Comparison of ENCODE assay signal across 8 mouse cellular contexts in genomic region chr5:134182735-134183134, GRCm38 (mm10). TPM values are rescaled to one million over a fixed set of nuclear protein-coding genes. Genes with fewer than 3 reads are reported as not detected.
DNase-seq lines count a peak whose midpoint lies in the region; ATAC-seq and TF ChIP-seq lines count a peak whose summit lies in the region.

No protein-coding gene starts in this region.

- peak overlapping the region; percentile 90 for H3K4me2 ChIP-seq in midbrain, embryonic 15.5 days

- H3K36me3 ChIP-seq in E14TG2a.4 (ENCODE audit: insufficient read depth, low read length): peaks cover 6% of the 10 kb centered on the region; the same call in 1 of the 2 replicates
- H3K36me3 ChIP-seq in midbrain, embryonic 15.5 days (replicated peaks): no peaks in the 10 kb centered on the region

- intact Hi-C loops in heart, postnatal 25 days (cut with DNase I): loop anchor here (5.0 to 10.0 kb wide), 2 partner anchors 132 to 305 kb away; partner anchors contain the start of gene Gtf2i

- DNase-seq in adrenal gland, postnatal 36 days: peak; percentile 51 to 53
- peak; percentile 20 for DNase-seq in heart, postnatal 25 days (ENCODE audit: low spot score)
- peak; percentile 24 to 37 for DNase-seq in kidney, postnatal 4 days
- DNase-seq in thymus, postnatal 0 days (ENCODE audit: low spot score): no peak
- no peak for DNase-seq in urinary bladder, postnatal 25 days (ENCODE audit: low spot score)

- peak overlapping the region; percentile 83; the same call in 1 of the 2 replicates for H3K9ac ChIP-seq in midbrain, embryonic 15.5 days

- H3K27ac ChIP-seq in midbrain, embryonic 15.5 days: no peak overlapping the region

- WGBS in midbrain, embryonic 15.5 days: 60% methylated on average over 4 of the region's 4 CpGs

- no peak for ATAC-seq in midbrain, embryonic 15.5 days (replicated peaks)
- ATAC-seq in erythroid progenitor cell, adult 5-6 weeks (replicated peaks; ENCODE audit: low FRiP score, poor library complexity, severe bottlenecking): no peak

- TF ChIP-seq CTCF in E14TG2a.4 (conservative IDR thresholded peaks at IDR 0.05; ENCODE audit: low read length): no peak

- no peaks in the 10 kb centered on the region for H3K27me3 ChIP-seq in E14TG2a.4 (ENCODE audit: insufficient read depth, low read length)
- H3K27me3 ChIP-seq in midbrain, embryonic 15.5 days (replicated peaks): no peaks in the 10 kb centered on the region

- peaks cover 64% of the 10 kb centered on the region for H3K4me1 ChIP-seq in E14TG2a.4 (replicated peaks; ENCODE audit: low read depth, low read length)
- H3K4me1 ChIP-seq in midbrain, embryonic 15.5 days: peaks cover 12% of the 10 kb centered on the region

- H3K9me3 ChIP-seq in E14TG2a.4 (ENCODE audit: low read length): no peaks in the 10 kb centered on the region
- no peaks in the 10 kb centered on the region for H3K9me3 ChIP-seq in midbrain, embryonic 15.5 days

- peak overlapping the region; percentile 87 for H3K4me3 ChIP-seq in E14TG2a.4 (replicated peaks; ENCODE audit: low read length)
- peak overlapping the region; percentile 68; the same call in 1 of the 2 replicates for H3K4me3 ChIP-seq in midbrain, embryonic 15.5 days

RNA-seq across cellular contexts. Expression of gene Gtf2ird2, which starts 1.1 kb away (rescaled TPM):
- 1 to 10 TPM; 8.1 to 9.3 TPM for total RNA-seq in adrenal gland, postnatal 36 days (2021)
- total RNA-seq in heart, postnatal 25 days (2021): 1 to 10 TPM; 4.0 to 5.1 TPM
- 16.3 and 17.9 TPM in 2 replicates for polyA plus RNA-seq in midbrain, embryonic 15.5 days (2015; fragmentation: Nextera tagmentation; extraction: Ambion mirVana)
- 1.3 TPM in 1 of 2 replicates, not detected in the other for total RNA-seq in erythroid progenitor cell, adult 5-6 weeks (2015; ENCODE audit: low replicate concordance)
- 0.53 and 2.7 TPM in 2 replicates for total RNA-seq in erythroid progenitor cell, adult 5-6 weeks (2017; ENCODE audit: low replicate concordance)
- 4.4 and 5.9 TPM in 2 replicates for polyA plus RNA-seq in thymus, postnatal 0 days (2015; fragmentation: Nextera tagmentation; extraction: Ambion mirVana)

RNA-seq across cellular contexts. Expression of gene Rcc1l, which starts 6.2 kb away (rescaled TPM):
- 10 to 100 TPM; 30.4 to 31.6 TPM for total RNA-seq in adrenal gland, postnatal 36 days (2021)
- 10 to 100 TPM; 27.6 to 30.5 TPM for total RNA-seq in heart, postnatal 25 days (2021)
- polyA plus RNA-seq in midbrain, embryonic 15.5 days (2015; fragmentation: Nextera tagmentation; extraction: Ambion mirVana): 19.8 and 24.0 TPM in 2 replicates
- 6.7 TPM in 1 of 2 replicates, not detected in the other for total RNA-seq in erythroid progenitor cell, adult 5-6 weeks (2015; ENCODE audit: low replicate concordance)
- 3.2 TPM in 1 of 2 replicates, not detected in the other for total RNA-seq in erythroid progenitor cell, adult 5-6 weeks (2017; ENCODE audit: low replicate concordance)
- 21.0 and 22.4 TPM in 2 replicates for polyA plus RNA-seq in thymus, postnatal 0 days (2015; fragmentation: Nextera tagmentation; extraction: Ambion mirVana)

RNA-seq across cellular contexts. Expression of gene Ncf1, which starts 46.7 kb away (rescaled TPM):
- total RNA-seq in adrenal gland, postnatal 36 days (2021): 1 to 10 TPM; 5.2 to 9.7 TPM
- 1 to 10 TPM; 5.0 to 5.3 TPM for total RNA-seq in heart, postnatal 25 days (2021)
- 3.3 and 3.4 TPM in 2 replicates for polyA plus RNA-seq in midbrain, embryonic 15.5 days (2015; fragmentation: Nextera tagmentation; extraction: Ambion mirVana)
- total RNA-seq in erythroid progenitor cell, adult 5-6 weeks (2015; ENCODE audit: low replicate concordance): 44.0 and 44.4 TPM in 2 replicates
- total RNA-seq in erythroid progenitor cell, adult 5-6 weeks (2017; ENCODE audit: low replicate concordance): 23.7 and 42.1 TPM in 2 replicates
- 9.6 and 10.3 TPM in 2 replicates for polyA plus RNA-seq in thymus, postnatal 0 days (2015; fragmentation: Nextera tagmentation; extraction: Ambion mirVana)

Comparison
In these comparisons a context has a peak if more than half of its experiments do, and no peak if none do; other contexts are left out.
1. DNase-seq: peak in adrenal gland, postnatal 36 days (2 of 2), heart, postnatal 25 days (single experiment) and kidney, postnatal 4 days (2 of 2); none in thymus, postnatal 0 days (single experiment) and urinary bladder, postnatal 25 days (single experiment).